Comparison of ENCODE assay signal across 25 mouse cellular contexts in genomic region chr12:99248606-99249005, GRCm38 (mm10).
"Had no signal": no experiment of that assay in that cellular context is flagged by ENCODE, and none has a peak within 500 bp of the region (broad histone marks: within the 10 kb centered on the region; RNA-seq: fewer than 3 reads in every experiment).

No protein-coding gene starts in this region.

- H3K27ac ChIP-seq: embryonic facial prominence, embryonic 10.5 days; embryonic facial prominence, embryonic 12.5 days; embryonic facial prominence, embryonic 13.5 days; embryonic facial prominence, embryonic 15.5 days; forebrain, embryonic 10.5 days; forebrain, embryonic 12.5 days; forebrain, embryonic 13.5 days; forebrain, embryonic 15.5 days; heart, adult 2 months; heart, embryonic 10.5 days had no signal

- H3K27me3 ChIP-seq: embryonic facial prominence, embryonic 12.5 days; embryonic facial prominence, embryonic 13.5 days; embryonic facial prominence, embryonic 15.5 days; forebrain, embryonic 12.5 days; forebrain, embryonic 13.5 days; forebrain, embryonic 15.5 days had no signal

- ATAC-seq: forebrain, embryonic 13.5 days; forebrain, embryonic 14.5 days; forebrain, embryonic 15.5 days; forebrain, embryonic 16.5 days; forebrain, postnatal 0 days had no signal

- H3K4me3 ChIP-seq: embryonic facial prominence, embryonic 10.5 days; embryonic facial prominence, embryonic 12.5 days; embryonic facial prominence, embryonic 13.5 days; embryonic facial prominence, embryonic 15.5 days; erythroblast, embryonic 14.5 days; forebrain, embryonic 10.5 days; forebrain, embryonic 12.5 days; forebrain, embryonic 13.5 days; forebrain, embryonic 15.5 days; heart, adult 2 months; heart, embryonic 10.5 days had no signal

- DNase-seq: cerebellum, adult 9-11 months; cerebellum, postnatal 10 days; cerebellum, postnatal 14 days; cerebellum, postnatal 25 days; cerebellum, postnatal 36 days; embryo, embryonic 11 days; forebrain, postnatal 0 days; gastrocnemius, postnatal 14 days; gastrocnemius, postnatal 25 days; gastrocnemius, postnatal 36 days; heart, adult 11 months; heart, adult 18-20 months; heart, adult 2 months had no signal
